In the genomic region with DNA sequence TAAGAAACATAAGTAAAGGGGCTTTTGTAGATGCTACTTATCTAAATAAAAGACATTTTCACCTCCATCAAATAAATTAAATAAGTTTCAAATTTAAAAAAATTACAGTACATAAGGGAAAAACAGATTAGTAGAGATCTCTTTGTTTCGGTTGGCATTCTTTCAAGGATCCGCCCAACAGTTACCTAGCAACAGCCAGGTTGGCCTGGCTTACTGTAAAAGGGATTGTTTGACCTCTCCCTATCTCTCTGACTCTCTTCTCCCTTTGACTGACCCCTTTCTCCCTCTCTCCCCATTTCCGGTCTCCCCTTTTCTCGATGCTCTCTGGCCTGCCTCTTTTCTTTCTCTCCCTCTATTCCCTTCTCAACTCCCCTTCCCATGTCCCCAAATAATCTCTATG, we compare ENCODE assay signal across 18 mouse cellular contexts.
DNase-seq lines count a peak whose midpoint lies in the region; ATAC-seq and TF ChIP-seq lines count a peak whose summit lies in the region.
"Had no signal": no experiment of that assay in that cellular context is flagged by ENCODE, and none has a peak within 500 bp of the region (broad histone marks: within the 10 kb centered on the region; RNA-seq: fewer than 3 reads in every experiment).

No protein-coding gene starts in this region.

- no peak for DNase-seq in gastrocnemius, adult 2 months
- DNase-seq in gastrocnemius, postnatal 10 days: no peak
- DNase-seq in hindbrain, embryonic 11.5 days (ENCODE audit: low spot score): peak; percentile 21
- DNase-seq in CH12.LX (ENCODE audit: extremely low read depth) (no peak), ZHBTc4 (ENCODE audit: low read depth, low spot score) (peak; percentile 76)
- DNase-seq in left cerebral cortex, adult 8-10 months (ENCODE audit: low spot score in 2 of 2): no peak
- no peak for DNase-seq in lung, postnatal 10 days
- DNase-seq: cerebellum, postnatal 14 days; kidney, postnatal 14 days; liver; lung, adult 2 months; midbrain, embryonic 14.5 days; spleen, adult 18-20 months; thymus, postnatal 14 days had no signal

- no peak for ATAC-seq in hindbrain, embryonic 11.5 days (ENCODE audit: low FRiP score)
- no peak for ATAC-seq in hindbrain, embryonic 13.5 days (ENCODE audit: low FRiP score)
- ATAC-seq: intestine, postnatal 0 days had no signal

- no peak for TF ChIP-seq RAD21 in CH12.LX (IDR thresholded peaks at IDR 0.05; ENCODE audit: low read depth, low read length)

- no peak for TF ChIP-seq EP300 in CH12.LX (IDR thresholded peaks at IDR 0.05; ENCODE audit: low read length)

- intact Hi-C loops in gastrocnemius, adult 2 months (cut with DNase I): no loop called here

- in situ Hi-C loops in CH12.LX (cut with MboI; ENCODE audit: low pct_ligation_motif_present, low pct_unique_long_range_greater_than_20kb, low sequenced_read_pairs): no loop called here

- dilution Hi-C loops in CH12.LX (cut with MboI; ENCODE audit: extremely low pct_ligation_motif_present, extremely low pct_unique_long_range_greater_than_20kb, low sequenced_read_pairs): no loop called here

- peaks cover 5% of the 10 kb centered on the region; the same call in 1 of the 2 replicates for H3K4me1 ChIP-seq in hindbrain, embryonic 11.5 days (replicated peaks; ENCODE audit: control insufficient read depth, insufficient read depth, low read length)
- peaks cover 17% of the 10 kb centered on the region for H3K4me1 ChIP-seq in hindbrain, embryonic 13.5 days (replicated peaks)
- peaks cover 13 to 37% of the 10 kb centered on the region in 2 experiments for H3K4me1 ChIP-seq in CH12.LX (ENCODE audit: control insufficient read depth in 1 of 2, insufficient read depth in 2 of 2)

- H3K4me3 ChIP-seq in gastrocnemius, adult 2 months: no peak overlapping the region; the same call in 1 of the 2 replicates
- H3K4me3 ChIP-seq in hindbrain, embryonic 11.5 days (ENCODE audit: low read depth, low read length): no peak overlapping the region
- no peak overlapping the region for H3K4me3 ChIP-seq in hindbrain, embryonic 13.5 days
- H3K4me3 ChIP-seq in CH12.LX (replicated peaks in 1 of 3; ENCODE audit: low read depth in 2 of 3, low read length in 2 of 3, poor library complexity in 1 of 3): no peak overlapping the region
- H3K4me3 ChIP-seq: forebrain, embryonic 15.5 days; stomach, embryonic 15.5 days had no signal

- peak overlapping the region; percentile 94 for H3K27ac ChIP-seq in gastrocnemius, adult 2 months
- no peak overlapping the region for H3K27ac ChIP-seq in hindbrain, embryonic 11.5 days (ENCODE audit: low read depth, low read length)
- H3K27ac ChIP-seq in hindbrain, embryonic 13.5 days: no peak overlapping the region
- H3K27ac ChIP-seq in CH12.LX (ENCODE audit: insufficient read depth, low read depth): no peak overlapping the region

- no peaks in the 10 kb centered on the region for H3K27me3 ChIP-seq in hindbrain, embryonic 11.5 days (ENCODE audit: control insufficient read depth, insufficient read depth, low read length)
- no peaks in the 10 kb centered on the region for H3K27me3 ChIP-seq in hindbrain, embryonic 13.5 days
- no peaks in the 10 kb centered on the region for H3K27me3 ChIP-seq in CH12.LX (replicated peaks)
- H3K27me3 ChIP-seq: forebrain, embryonic 15.5 days; stomach, embryonic 15.5 days had no signal

- TF ChIP-seq CTCF in gastrocnemius, adult 2 months (IDR thresholded peaks at IDR 0.05): no peak
- no peak for TF ChIP-seq CTCF in CH12.LX (conservative IDR thresholded peaks at IDR 0.05 in 1 of 2, IDR thresholded peaks at IDR 0.05 in 1 of 2; ENCODE audit: low read depth in 2 of 2, low read length in 2 of 2)

- H3K36me3 ChIP-seq in hindbrain, embryonic 11.5 days (ENCODE audit: control insufficient read depth, insufficient read depth, low read length): no peaks in the 10 kb centered on the region
- no peaks in the 10 kb centered on the region for H3K36me3 ChIP-seq in hindbrain, embryonic 13.5 days
- H3K36me3 ChIP-seq in CH12.LX (replicated peaks in 1 of 2; ENCODE audit: control insufficient read depth in 1 of 2, insufficient read depth in 1 of 2, low read length in 1 of 2): no peaks in the 10 kb centered on the region
- H3K36me3 ChIP-seq: forebrain, embryonic 15.5 days; stomach, embryonic 15.5 days had no signal

- 53% methylated on average over 4 of the region's 4 CpGs for WGBS in hindbrain, embryonic 11.5 days
- 31% methylated on average over 4 of the region's 4 CpGs for WGBS in hindbrain, embryonic 13.5 days

- no peaks in the 10 kb centered on the region for H3K79me2 ChIP-seq in CH12.LX (replicated peaks; ENCODE audit: control insufficient read depth, extremely low read depth, insufficient read depth, poor library complexity, severe bottlenecking)

- H3K9ac ChIP-seq in hindbrain, embryonic 11.5 days (ENCODE audit: low read depth, low read length): no peak overlapping the region
- H3K9ac ChIP-seq in hindbrain, embryonic 13.5 days: no peak overlapping the region
- no peak overlapping the region for H3K9ac ChIP-seq in CH12.LX (ENCODE audit: insufficient read depth, low read depth)
- H3K9ac ChIP-seq: forebrain, embryonic 15.5 days; stomach, embryonic 15.5 days had no signal

- no peaks in the 10 kb centered on the region for H3K9me3 ChIP-seq in hindbrain, embryonic 11.5 days (ENCODE audit: control insufficient read depth, low read length)
- no peaks in the 10 kb centered on the region for H3K9me3 ChIP-seq in hindbrain, embryonic 13.5 days
- no peaks in the 10 kb centered on the region for H3K9me3 ChIP-seq in CH12.LX (replicated peaks; ENCODE audit: low read length)
- H3K9me3 ChIP-seq: forebrain, embryonic 15.5 days; stomach, embryonic 15.5 days had no signal

- TF ChIP-seq POLR2A in CH12.LX (IDR thresholded peaks at IDR 0.05; ENCODE audit: low read depth, low read length): no peak

- no peak overlapping the region for H3K4me2 ChIP-seq in hindbrain, embryonic 11.5 days (replicated peaks; ENCODE audit: low read depth, low read length)
- no peak overlapping the region for H3K4me2 ChIP-seq in hindbrain, embryonic 13.5 days
- H3K4me2 ChIP-seq in CH12.LX (ENCODE audit: insufficient read depth, low read depth, poor library complexity, severe bottlenecking): 0 out of 2 replicates have a peak overlapping the region, but pooled peaks have one; percentile 21
- H3K4me2 ChIP-seq: forebrain, embryonic 15.5 days; stomach, embryonic 15.5 days had no signal

TF ChIP-seq in CH12.LX, 34 proteins besides CTCF, POLR2A, EP300 and RAD21:
- TF ChIP-seq MXI1 (IDR thresholded peaks at IDR 0.05; ENCODE audit: low read depth, low read length) (no peak), MAFK (IDR thresholded peaks at IDR 0.05; ENCODE audit: insufficient replicate concordance, low read length) (no peak), IRF4 (IDR thresholded peaks at IDR 0.05; ENCODE audit: low read depth, low read length) (no peak), SMC3 (IDR thresholded peaks at IDR 0.05; ENCODE audit: low read depth, low read length) (no peak), NELFE (IDR thresholded peaks at IDR 0.05; ENCODE audit: low read depth, low read length) (no peak), UBTF (IDR thresholded peaks at IDR 0.05; ENCODE audit: low read depth, low read length) (no peak), MAX (IDR thresholded peaks at IDR 0.05; ENCODE audit: low read length) (no peak), CHD1 (IDR thresholded peaks at IDR 0.05; ENCODE audit: low read depth, low read length) (no peak)
TF ChIP-seq in CH12.LX: peak in this region for 0.

Comparison
In these comparisons a context has a peak if more than half of its experiments do, and no peak if none do; other contexts are left out.
1. DNase-seq: peak in hindbrain, embryonic 11.5 days (single experiment) and ZHBTc4 (single experiment); none in gastrocnemius, adult 2 months (single experiment), gastrocnemius, postnatal 10 days (single experiment), CH12.LX (single experiment), left cerebral cortex, adult 8-10 months (0 of 2) and lung, postnatal 10 days (single experiment).